Mouse (Mus musculus) erythroblast, embryonic 14.5 days (primary cell): Measurements from ENCODE around the gene Prcp.

ENCODE experiments used
- GATA1 ChIP-seq: IDR thresholded peaks from 2 replicates; pipeline ENCODE4 v1.6.1; 2012; ENCODE audit warnings: low read length, inconsistent platforms, mixed read lengths
- TAL1 ChIP-seq: IDR thresholded peaks from 3 replicates; pipeline ENCODE4 v1.6.1; 2012; ENCODE audit warnings: low read length, inconsistent platforms, mixed read lengths

DNA sequence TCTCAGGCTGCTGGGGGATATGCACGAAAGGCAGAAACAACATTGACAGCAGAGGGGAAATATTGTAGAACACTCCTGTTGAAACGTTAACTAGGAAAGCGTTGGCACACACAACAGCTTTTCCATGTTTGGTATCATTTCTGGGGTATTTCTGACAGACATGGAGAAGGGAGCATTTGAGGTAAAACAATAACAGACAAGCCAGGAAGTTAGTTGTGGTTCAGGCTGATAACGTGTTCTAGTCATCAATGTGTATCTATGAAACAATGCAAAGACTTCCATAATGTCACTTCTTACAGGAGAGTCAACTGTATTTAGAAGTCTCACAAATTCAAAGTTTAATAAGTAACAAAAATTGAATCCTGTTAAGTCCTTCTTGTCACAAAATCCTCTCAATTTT is 2.7 kb upstream of the Prcp start:
- TF ChIP-seq TAL1, result no peak
- no peak for TF ChIP-seq GATA1
